Mouse (Mus musculus) spleen, adult 2 months (tissue): ENCODE measurements around the gene Gm11985.

Source experiments
- CTCF ChIP-seq: fragments of 200-500 bp; IDR thresholded peaks from 2 replicates; pipeline ENCODE4 v1.5.1; 2011; ENCODE audit warnings: mild to moderate bottlenecking, inconsistent platforms; ENCODE audit not compliant: insufficient read depth, insufficient read length, insufficient replicate concordance; ENCODE audit errors: extremely low read depth
- POLR2A ChIP-seq: fragments of 200-500 bp; IDR thresholded peaks from 2 replicates; pipeline ENCODE4 v1.6.1; 2011; ENCODE audit warnings: low read depth, low read length, inconsistent platforms

- TF ChIP-seq CTCF (no peak), POLR2A (no peak)
Measured at GRCm38 (mm10) chr11:7158196-7158595, 30.2 kb downstream of the Gm11985 start.
